Mouse (Mus musculus): ENCODE results near the gene Gm340.

GRCm38 (mm10) chr19:41618771-41619385 is 36.7 kb downstream of the Gm340 start:
- TF ChIP-seq POLR2A (IDR thresholded peaks at IDR 0.05; ENCODE audit: control insufficient read depth, low read depth, low read length) (no peak), CTCF (IDR thresholded peaks at IDR 0.05; ENCODE audit: control insufficient read depth, insufficient read depth, insufficient replicate concordance, low read depth, low read length) (no peak)

Measured in testis, adult 2 months (tissue).